Mouse (Mus musculus): Measurements from ENCODE around the gene Gbp2. TPM values are rescaled to one million over a fixed set of nuclear protein-coding genes. Genes with fewer than 3 reads are reported as not detected.
A peak's percentile ranks its signal among the peaks of the same experiment; 100 is the strongest.

Gbp2 gene
- total RNA-seq (2018; cell fraction: chromatin; rRNA removed) = 100 to 1,000 TPM in 18 of 26 experiments, 10 to 100 TPM in 8; 11.6 to 550 (median 138) TPM
- total RNA-seq (2018; cell fraction: cytosol; rRNA removed) = 1,000 to 10,000 TPM in 5 of 26 experiments, 100 to 1,000 TPM in 14, 10 to 100 TPM in 7; 53.0 to 1,080 (median 491) TPM
- total RNA-seq (2018; cell fraction: nucleus; rRNA removed) = 100 to 1,000 TPM in 22 of 26 experiments, 10 to 100 TPM in 4; 13.5 to 842 (median 412) TPM
- 22.4 to 246 TPM (median 54.9 TPM) in 3 replicates for polyA plus RNA-seq (2018)

DNA sequence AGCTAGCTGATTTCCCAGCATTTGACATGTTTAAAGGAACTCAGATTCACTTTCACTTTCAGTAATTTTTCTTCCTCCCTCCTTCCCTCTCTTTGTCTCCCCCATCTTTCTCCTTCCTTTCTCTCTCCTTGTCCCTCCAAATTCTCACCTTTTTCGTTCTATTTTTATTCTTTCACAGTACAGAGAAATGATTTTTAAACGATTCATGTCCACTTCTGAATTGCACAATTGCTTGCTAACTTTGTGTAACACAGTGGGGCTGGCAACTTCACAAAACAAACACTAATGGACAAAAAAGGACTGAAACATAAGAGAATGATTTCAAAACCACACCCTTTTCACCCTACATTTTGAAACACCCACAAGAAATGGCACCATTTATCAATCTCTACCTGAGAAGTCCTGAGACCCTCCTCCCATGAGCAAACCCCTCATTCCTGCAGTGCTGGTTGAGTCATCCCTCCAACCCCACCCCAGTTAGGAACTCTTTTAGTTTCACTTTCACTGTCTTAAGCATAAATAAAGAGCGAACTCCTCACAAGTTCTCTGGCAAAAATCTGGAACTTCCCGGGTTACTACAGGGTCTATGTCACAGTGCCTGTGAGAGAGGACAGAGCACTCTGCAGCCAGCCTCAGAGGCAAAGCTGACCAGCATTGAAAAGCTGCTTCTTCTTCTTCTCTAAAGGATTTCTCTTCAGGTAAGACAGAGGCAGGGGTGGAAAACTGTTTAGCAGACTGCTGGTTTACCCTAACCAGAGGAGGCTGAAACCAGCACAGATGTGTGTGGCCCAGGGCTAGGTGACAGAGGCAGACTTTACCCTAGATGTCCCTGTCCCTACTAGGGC is at the start of gene Gbp2:
Gene Gbp2, plus strand, starts transcription at position 492 of the 845 bp plus-strand sequence.
- H3K27ac ChIP-seq = peak within 1 kb of the TSS; percentile 56
- WGBS (ENCODE audit: missing documents) = 0% methylated on average over 4 of the region's 4 CpGs
- H3K36me3 ChIP-seq (ENCODE audit: inconsistent target) = peaks cover 21% of the 10 kb centered on the region
- H3K4me3 ChIP-seq (ENCODE audit: inconsistent target) = peak within 1 kb of the TSS; percentile 41
- peaks cover 9% of the 10 kb centered on the region; the same call in 1 of the 2 replicates for H3K79me2 ChIP-seq (ENCODE audit: inconsistent target)

DNA sequence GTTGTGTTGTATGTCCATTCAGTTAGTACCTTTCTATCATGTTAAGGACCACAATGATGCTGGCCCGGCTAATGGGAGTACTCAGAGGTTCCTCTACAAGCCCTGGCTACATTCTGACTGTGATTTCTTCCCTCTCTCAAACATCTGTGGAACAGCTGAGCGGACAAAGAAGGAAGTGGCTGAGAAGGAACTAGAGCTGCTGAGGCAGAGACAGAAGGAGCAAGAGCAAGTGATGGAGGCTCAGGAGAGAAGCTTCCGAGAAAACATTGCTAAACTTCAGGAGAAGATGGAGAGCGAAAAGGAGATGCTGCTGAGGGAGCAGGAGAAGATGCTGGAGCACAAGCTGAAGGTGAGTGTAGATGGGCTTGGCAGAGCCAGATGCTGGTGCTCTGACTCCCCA is 49.7 kb upstream of the Gbp2 start:
- peaks cover 66% of the 10 kb centered on the region for H3K36me3 ChIP-seq (ENCODE audit: inconsistent target)
- WGBS (ENCODE audit: missing documents) = 72% methylated on average over 4 of the region's 4 CpGs
- H3K27ac ChIP-seq = no peak overlapping the region
- H3K79me2 ChIP-seq (ENCODE audit: inconsistent target) = no peaks in the 10 kb centered on the region
- H3K4me3 ChIP-seq (ENCODE audit: inconsistent target) = no peak overlapping the region

DNA sequence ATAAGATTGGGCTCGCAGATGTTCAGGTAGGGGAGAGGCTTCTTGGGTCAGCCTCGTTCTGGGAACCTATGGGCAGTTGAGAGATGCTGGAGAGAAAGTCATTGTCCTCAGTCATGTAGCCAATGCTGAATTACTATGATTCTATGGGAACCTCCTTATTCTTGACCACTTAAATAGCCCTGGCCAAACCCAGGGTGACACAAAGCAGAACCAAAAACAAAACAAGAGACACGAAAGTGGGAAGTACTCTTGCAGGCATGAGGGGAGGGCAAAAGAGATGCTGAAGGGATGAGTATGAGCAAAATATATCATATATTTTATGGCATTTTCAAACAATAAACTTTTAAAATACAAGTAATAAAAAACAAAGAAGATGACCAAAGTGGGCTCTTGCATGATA is 43.3 kb upstream of the Gbp2 start:
- 68% methylated on average over 3 of the region's 3 CpGs for WGBS (ENCODE audit: missing documents)
- Histone ChIP-seq H3K27ac (no peak overlapping the region), H3K36me3 (ENCODE audit: inconsistent target) (peaks cover 9% of the 10 kb centered on the region; the same call in 1 of the 2 replicates), H3K4me3 (ENCODE audit: inconsistent target) (no peak overlapping the region), H3K79me2 (ENCODE audit: inconsistent target) (no peaks in the 10 kb centered on the region)

DNA sequence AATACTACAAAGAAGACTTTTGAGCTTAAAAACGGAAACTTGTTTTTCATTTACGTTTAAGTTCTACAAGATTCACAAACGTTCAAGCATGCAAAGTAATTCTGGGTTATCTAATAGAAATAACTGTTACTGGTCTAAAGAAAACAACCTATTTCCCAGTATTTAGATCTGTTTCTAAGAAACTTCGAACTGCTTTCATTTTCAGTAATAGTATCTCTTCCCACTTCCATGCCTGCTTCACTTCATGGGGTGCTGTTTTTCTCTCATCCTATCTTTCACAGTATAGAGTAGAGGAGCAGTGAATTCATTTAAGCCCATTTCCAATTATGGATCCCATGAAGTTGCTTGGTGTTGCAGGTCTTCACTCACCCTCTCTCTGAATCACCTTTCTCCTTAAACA is 42.1 kb upstream of the Gbp2 start:
- H3K27ac ChIP-seq = no peak overlapping the region
- no peaks in the 10 kb centered on the region for H3K79me2 ChIP-seq (ENCODE audit: inconsistent target)
- no peak overlapping the region for H3K4me3 ChIP-seq (ENCODE audit: inconsistent target)
- no peaks in the 10 kb centered on the region for H3K36me3 ChIP-seq (ENCODE audit: inconsistent target)
- WGBS (ENCODE audit: missing documents) = 74% methylated on average over 4 of the region's 4 CpGs

DNA sequence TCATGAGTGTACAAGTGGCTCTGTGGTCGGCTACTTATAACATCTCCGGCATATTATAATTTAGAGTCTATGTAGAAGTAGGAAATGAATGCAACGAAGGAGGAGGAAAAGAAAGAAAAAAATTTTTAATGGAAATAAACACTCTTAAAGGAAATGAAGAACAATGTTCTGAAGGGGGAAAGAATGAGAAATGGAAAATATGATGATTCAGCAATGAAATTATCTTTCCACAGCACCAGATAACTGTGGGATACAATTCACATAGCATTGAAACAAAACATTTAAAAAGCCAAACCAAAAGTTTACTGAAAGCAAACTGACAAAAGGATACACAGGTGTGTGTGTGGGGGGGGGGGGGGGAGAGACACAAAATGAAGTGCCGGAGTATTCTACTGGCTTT is 37.3 kb upstream of the Gbp2 start:
- H3K79me2 ChIP-seq (ENCODE audit: inconsistent target) = no peaks in the 10 kb centered on the region
- H3K4me3 ChIP-seq (ENCODE audit: inconsistent target) = no peak overlapping the region
- 89% methylated on average over 4 of the region's 4 CpGs for WGBS (ENCODE audit: missing documents)
- no peak overlapping the region for H3K27ac ChIP-seq
- H3K36me3 ChIP-seq (ENCODE audit: inconsistent target) = no peaks in the 10 kb centered on the region

DNA sequence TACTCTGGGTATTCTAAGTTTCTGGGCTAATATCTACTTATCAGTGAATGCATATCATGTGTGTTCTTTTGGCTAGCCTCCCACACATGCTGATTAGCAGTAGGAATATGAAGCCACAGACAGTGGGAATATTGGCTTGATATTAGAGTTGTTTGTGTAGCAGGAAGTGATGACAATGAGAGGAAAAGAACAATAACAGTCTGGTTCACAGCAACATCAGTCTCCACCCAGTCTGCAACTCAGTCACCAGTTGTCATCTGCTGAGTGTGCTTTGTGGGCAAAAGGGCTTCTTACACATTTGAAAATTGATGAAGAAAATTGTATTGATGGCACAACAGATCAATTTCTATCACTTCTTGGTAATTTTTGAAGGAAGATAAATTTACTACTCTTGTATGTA is 33.0 kb upstream of the Gbp2 start:
- H3K4me3 ChIP-seq (ENCODE audit: inconsistent target) = no peak overlapping the region
- H3K36me3 ChIP-seq (ENCODE audit: inconsistent target) = no peaks in the 10 kb centered on the region
- H3K27ac ChIP-seq = no peak overlapping the region
- H3K79me2 ChIP-seq (ENCODE audit: inconsistent target) = no peaks in the 10 kb centered on the region

DNA sequence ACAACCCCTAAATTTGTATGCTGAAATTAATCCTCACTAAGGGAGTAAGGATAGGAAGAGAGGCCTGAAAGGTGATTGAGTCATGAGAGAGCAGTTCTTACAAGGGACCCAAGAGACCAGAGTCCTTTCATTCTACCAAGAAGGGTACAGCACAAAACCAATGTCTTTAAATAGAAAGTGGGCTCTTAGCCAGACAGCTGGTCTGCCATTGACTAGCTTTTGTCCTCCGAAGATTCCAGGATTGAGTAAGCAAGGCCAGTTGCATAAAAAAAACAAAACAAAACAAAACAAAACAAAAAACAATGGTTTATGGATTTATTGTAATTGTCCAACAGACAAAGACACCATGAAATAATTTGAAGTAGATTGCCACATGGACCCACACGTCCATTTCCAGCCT is 31.5 kb upstream of the Gbp2 start:
- 84% methylated on average over 2 of the region's 2 CpGs for WGBS (ENCODE audit: missing documents)
- H3K4me3 ChIP-seq (ENCODE audit: inconsistent target) = no peak overlapping the region

DNA sequence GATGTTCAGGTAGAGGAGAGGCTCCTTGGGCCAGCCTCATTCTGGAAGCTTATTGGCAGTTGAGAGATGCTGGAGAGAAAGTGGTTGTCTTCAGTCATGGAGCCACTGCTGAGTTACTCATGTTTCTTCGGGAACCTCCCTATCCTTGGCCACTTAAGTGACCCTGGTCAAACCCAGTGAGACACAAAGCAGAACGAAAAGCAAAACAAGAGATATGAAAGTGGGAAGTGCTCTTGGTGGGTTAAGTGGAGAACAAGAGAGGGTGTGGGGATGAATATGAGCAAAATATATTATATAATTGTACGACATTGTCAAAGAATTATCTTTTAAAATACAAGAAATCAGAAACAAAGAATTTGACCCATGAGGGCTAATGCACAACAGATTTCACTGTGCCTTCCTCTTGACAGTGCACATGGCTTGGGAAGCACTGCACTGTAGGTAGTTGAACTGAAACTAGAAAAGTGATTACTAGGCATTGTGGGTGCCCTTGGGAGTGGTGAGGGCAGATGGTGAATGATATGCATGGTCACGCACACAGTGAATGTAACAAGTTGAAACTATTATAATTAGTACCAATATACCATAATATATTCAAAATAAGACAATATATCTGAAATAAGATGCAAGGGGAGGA is 29.9 kb upstream of the Gbp2 start:
- Histone ChIP-seq H3K79me2 (ENCODE audit: inconsistent target) (no peaks in the 10 kb centered on the region), H3K27ac (peak overlapping the region; percentile 25; the same call in 1 of the 2 replicates), H3K36me3 (ENCODE audit: inconsistent target) (no peaks in the 10 kb centered on the region), H3K4me3 (ENCODE audit: inconsistent target) (no peak overlapping the region)
- 17% methylated on average over 4 of the region's 4 CpGs for WGBS (ENCODE audit: missing documents)

More for the DNA sequence above, 31.5 kb upstream of the Gbp2 start:
- no peaks in the 10 kb centered on the region for H3K36me3 ChIP-seq (ENCODE audit: inconsistent target)
- no peaks in the 10 kb centered on the region for H3K79me2 ChIP-seq (ENCODE audit: inconsistent target)
- no peak overlapping the region for H3K27ac ChIP-seq

DNA sequence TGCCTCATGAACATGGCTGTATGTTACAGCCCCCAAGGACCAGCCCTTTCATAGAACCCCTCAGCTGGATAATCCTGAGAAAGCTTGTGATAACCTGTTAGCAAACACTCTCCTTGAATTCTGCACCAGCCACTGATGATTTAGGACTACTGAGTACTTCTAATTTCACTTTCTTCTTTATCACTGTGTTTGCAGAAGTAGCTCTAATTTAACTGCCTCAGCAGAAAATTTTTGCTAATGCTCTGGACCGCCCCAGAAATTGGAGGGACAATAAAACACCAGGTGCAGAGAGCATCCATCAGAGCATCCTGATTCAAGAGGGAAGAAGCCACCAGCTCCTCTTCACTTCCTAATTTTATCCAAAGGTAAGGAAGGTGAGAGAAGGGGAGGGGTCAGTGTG is 25.9 kb upstream of the Gbp2 start, which contains the start of gene Gbp2b:
Gene Gbp2b, plus strand, starts transcription at position 301 of the 400 bp plus-strand sequence.
- Histone ChIP-seq H3K27ac (no peak within 1 kb of the TSS), H3K36me3 (ENCODE audit: inconsistent target) (no peaks in the 10 kb centered on the region), H3K4me3 (ENCODE audit: inconsistent target) (no peak within 1 kb of the TSS), H3K79me2 (ENCODE audit: inconsistent target) (no peaks in the 10 kb centered on the region)
- WGBS (ENCODE audit: missing documents) = 88% methylated on average over 1 of the region's 1 CpGs

DNA sequence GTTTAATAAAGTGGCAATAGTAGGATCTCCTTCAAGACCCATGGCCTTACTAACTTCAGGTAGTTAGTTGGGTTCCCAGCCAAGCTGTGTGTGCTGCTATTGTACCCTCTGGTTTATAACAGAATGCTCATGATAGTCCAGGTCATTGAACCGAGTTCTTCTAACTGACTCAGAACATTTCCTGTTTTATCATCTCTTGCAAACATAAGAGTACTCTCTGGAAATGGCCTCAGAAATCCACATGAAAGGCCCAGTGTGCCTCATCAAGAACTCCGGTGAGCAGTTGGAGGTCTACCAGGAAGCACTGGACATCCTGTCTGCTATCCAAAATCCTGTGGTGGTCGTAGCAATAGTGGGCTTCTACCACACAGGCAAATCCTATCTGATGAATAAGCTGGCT is 22.5 kb upstream of the Gbp2 start:
- H3K4me3 ChIP-seq (ENCODE audit: inconsistent target) = no peak overlapping the region
- H3K79me2 ChIP-seq (ENCODE audit: inconsistent target) = no peaks in the 10 kb centered on the region
- no peaks in the 10 kb centered on the region for H3K36me3 ChIP-seq (ENCODE audit: inconsistent target)
- no peak overlapping the region for H3K27ac ChIP-seq
- 94% methylated on average over 3 of the region's 3 CpGs for WGBS (ENCODE audit: missing documents)

DNA sequence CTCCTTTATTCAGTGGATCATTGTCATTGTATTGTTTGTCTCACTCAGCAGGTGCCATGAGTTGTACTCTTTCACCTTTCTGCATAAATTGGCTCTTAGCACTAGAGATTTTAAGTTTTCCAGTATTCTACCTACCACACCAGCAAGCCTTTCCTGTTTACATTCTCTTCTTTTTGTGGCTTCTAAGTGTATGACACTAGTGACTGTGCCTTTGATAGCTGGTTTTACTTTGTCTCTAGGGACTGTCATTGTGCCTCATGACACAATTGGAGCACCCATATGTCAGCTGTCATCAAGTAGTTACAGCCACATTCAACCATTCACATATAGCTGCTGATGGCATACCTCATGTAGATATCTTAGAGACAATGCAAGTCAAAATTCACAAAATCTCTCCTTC is 18.7 kb upstream of the Gbp2 start:
- Histone ChIP-seq H3K4me3 (ENCODE audit: inconsistent target) (no peak overlapping the region), H3K36me3 (ENCODE audit: inconsistent target) (no peaks in the 10 kb centered on the region), H3K27ac (no peak overlapping the region), H3K79me2 (ENCODE audit: inconsistent target) (no peaks in the 10 kb centered on the region)

DNA sequence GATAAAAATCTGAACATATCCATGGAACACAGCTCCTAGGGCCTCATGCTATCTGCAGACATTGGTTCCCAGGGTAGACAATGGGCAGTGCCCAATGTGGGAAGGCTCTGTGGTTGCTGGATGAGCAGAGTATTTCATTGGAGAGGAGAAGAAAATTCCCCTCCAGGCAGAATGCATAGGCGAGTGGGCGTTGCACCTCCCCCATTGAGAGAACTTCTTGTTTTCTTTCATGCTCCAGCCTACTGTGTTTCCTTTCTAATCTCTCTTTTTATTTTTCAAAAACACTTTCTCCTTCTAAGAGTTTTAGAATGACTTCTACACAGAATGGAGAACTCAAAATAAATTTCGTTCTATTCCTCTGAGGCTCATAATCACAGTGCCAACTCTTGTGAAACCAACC is 1.7 kb upstream of the Gbp2 start:
- no peak overlapping the region for H3K4me3 ChIP-seq (ENCODE audit: inconsistent target)
- WGBS (ENCODE audit: missing documents) = 30% methylated on average over 3 of the region's 3 CpGs
- peaks cover 4% of the 10 kb centered on the region for H3K36me3 ChIP-seq (ENCODE audit: inconsistent target)
- H3K79me2 ChIP-seq (ENCODE audit: inconsistent target) = peaks cover 9% of the 10 kb centered on the region; the same call in 1 of the 2 replicates
- no peak overlapping the region for H3K27ac ChIP-seq

DNA sequence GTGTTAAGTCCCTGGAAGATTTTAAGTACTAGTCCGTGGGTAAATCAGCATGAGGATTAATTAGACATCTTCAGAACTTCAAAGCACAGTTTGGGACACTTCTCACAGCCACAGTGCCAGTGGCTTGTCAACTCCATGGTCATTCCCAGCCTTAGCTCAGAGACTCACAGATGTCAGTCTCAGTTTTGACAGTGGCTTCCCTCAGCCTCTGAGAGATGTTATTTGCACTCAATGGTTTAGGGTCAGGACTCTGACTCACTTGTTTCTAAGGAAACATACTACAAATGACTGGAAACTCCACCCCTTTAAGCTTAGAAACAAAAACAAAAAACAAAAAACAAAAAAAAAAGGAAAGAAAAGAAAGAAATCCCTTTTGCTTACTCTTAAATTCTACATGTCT is 796 bp upstream of the Gbp2 start:
- Histone ChIP-seq H3K36me3 (ENCODE audit: inconsistent target) (peaks cover 14% of the 10 kb centered on the region), H3K79me2 (ENCODE audit: inconsistent target) (peaks cover 9% of the 10 kb centered on the region; the same call in 1 of the 2 replicates), H3K4me3 (ENCODE audit: inconsistent target) (peak overlapping the region; percentile 41; the same call in 1 of the 2 replicates), H3K27ac (peak overlapping the region; percentile 56)
- 67% methylated on average over 1 of the region's 1 CpGs for WGBS (ENCODE audit: missing documents)

DNA sequence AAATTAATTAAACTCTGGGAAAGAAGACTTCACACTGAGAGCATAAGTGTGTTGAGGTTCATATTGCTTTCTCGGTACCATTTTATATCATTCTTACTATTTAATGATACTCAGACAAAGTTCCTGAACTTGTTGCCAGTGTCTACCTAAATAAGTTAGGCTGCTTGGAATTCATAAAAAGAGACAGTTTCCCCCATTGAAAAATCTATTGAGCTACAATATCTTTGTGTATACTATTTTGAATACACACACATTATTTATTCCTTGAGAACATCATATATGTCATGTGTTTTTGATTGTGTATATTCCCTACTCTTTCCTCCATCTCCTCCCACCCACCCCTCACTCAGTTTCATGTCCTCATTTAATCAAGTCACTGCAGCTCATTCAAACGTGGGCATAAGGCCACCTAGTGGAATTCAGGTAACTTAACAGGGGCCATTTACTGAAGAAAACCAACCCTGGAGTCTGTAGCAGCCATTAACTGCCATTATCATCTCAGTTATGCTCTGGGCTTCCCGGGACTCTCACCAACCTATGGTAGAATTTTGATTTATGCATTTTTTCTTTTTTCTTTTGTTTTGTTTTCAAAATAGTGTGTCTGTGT is 657 bp downstream of the Gbp2 start:
- Histone ChIP-seq H3K36me3 (ENCODE audit: inconsistent target) (peaks cover 28% of the 10 kb centered on the region), H3K27ac (peak overlapping the region; percentile 56), H3K79me2 (ENCODE audit: inconsistent target) (peaks cover 9% of the 10 kb centered on the region; the same call in 1 of the 2 replicates), H3K4me3 (ENCODE audit: inconsistent target) (peak overlapping the region; percentile 41)
- WGBS (ENCODE audit: missing documents) = 15% methylated on average over 3 of the region's 3 CpGs
